Mouse (Mus musculus): ENCODE measurements around the gene Nkain2.
"Not testable (repeated sequence)": the region's sequence is repeated elsewhere in the genome, so short reads cannot be mapped to it uniquely, and the experiment has no call there.

Gene Nkain2

DNA sequence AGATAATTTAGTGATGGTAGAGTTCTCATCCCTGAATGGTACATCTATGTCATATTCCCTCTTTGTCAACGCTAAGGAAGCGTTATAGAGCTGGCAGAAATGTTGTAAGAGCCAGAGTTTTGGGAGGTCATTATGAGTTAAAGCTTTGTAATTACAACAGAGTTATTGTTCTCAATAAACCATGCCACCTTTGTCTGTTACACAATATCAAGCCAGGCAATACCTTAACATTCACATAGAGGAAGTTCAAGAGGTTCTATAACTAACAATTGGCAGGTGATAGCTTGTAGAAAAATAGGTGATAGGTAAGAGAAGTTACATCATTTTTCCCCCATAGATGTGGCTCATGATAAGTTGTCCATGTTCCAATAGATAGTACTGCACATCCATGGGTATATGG, 832.0 kb downstream of the Nkain2 start:
- DNase-seq (ENCODE audit: low spot score) = no peak

DNA sequence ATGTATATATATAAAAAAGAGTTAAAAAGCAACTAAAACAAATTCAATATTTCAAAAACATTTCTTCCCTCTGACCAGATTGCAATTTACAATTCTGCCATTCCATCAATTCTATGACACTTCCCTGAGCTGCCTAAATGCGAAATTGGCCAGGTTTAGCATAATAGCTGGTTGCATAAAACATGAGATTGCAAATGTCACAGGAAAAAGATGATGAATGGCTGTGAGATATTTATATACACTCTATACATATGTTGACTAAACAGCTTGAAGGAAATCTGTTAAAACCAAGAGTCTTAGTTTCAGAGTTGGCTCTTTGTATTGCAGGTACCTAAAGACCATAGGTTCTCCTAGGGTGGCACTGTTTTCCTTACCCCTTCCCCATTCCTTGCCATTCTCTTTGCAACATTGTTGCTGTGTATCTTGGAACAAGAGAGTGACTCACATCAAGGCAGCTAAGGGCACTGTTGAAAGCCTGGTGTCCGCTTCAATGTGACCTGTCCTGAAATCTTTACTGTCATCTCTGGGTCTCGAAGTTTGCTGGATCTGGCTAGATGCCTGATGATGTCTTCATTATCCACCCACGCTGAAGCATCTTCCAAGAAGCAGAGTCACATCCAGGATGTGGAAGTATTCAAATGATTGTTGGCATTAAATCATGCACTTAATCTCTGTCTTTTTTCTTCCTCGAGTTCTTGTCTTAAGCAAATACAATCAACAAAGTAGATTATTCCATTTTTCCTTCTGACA, 837.5 kb downstream of the Nkain2 start:
- no peak for DNase-seq (ENCODE audit: low spot score)

DNA sequence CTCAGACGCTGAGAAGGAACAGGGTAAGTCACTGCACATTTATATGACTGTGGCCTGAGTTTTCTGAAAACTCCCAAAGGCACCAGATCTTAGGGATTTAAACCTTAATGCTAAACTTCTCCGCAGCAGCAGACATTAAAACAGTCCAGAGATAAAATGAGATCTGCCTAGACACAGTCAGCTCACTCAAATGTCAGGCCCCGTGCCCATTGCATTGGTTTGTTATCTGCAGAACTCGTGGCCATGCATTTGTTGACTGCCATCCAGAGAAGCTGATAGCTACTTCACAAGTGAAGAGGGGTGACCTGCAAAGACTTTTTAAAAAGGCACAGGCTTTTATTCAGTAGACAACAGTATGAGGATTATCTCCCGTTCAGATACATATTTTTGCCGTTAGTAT, 838.2 kb downstream of the Nkain2 start:
- no peak for DNase-seq (ENCODE audit: low spot score)

- no peak for DNase-seq (ENCODE audit: low spot score)
Observed at GRCm38 (mm10) chr10:32029996-32030395, 860.3 kb downstream of the Nkain2 start.

DNA sequence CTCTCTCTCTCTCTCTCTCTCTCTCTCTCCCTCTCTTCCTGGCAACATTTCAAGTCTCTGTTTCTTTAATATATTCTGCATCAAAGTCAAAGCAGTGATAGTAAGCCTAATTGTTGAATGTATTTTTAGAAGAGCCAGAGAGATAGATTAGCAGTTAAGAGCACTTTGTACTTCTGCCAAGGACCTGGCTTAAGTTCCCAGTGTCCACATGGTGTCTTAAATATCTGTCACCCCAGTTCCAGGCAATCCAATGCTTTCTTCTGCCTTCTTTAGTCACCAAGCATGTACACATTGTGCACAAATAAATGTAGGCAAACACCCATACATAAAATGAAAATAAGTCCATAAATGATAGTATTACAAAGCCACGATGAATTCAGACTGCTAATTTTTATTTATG, 871.9 kb downstream of the Nkain2 start:
- no peak for DNase-seq (ENCODE audit: low spot score)

DNA sequence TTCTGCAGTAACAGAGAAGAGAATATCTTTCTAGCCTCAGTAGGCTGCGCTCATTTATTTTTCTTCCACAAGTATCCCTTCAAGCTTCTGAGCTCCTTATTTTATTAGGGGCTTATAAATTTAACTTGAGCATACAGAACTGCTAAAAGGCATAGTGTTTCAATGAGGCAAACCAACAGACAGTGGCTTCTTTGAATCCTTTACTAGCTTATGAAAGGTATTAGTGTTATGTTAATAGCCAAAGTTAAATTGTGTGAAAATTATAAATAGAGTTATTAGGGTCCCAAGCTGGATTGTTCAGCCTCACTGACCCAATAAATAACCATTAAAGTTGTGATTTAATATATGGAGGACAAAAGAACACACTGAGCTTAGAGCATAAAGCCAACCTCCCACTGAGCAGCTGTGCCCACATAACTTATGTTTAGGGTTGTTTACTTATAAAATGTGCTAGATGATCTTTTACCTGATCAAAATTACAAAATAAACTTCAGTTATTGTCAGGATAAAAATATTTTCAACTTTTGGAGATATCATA, 889.0 kb downstream of the Nkain2 start:
- no peak for DNase-seq (ENCODE audit: low spot score)

DNA sequence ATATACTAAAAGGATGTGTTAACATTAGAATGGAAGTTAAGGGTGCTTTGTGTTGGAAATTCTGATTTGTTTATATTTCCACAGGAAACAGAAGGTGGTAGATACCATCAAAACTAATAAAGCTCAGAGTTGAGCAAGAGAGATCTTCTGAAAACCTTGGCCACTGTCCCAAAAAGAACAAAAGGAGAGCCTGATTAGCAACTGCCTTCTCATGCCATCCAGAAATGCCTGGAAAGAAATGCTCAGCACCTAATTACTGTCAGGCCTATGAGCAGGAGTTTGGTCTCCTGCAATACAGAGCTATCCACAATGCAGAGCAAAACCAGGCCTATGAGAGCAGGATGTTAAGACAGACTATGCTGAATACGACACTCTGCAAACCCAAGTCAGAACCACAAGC, 897.1 kb downstream of the Nkain2 start:
- DNase-seq (ENCODE audit: low spot score) = no peak

DNA sequence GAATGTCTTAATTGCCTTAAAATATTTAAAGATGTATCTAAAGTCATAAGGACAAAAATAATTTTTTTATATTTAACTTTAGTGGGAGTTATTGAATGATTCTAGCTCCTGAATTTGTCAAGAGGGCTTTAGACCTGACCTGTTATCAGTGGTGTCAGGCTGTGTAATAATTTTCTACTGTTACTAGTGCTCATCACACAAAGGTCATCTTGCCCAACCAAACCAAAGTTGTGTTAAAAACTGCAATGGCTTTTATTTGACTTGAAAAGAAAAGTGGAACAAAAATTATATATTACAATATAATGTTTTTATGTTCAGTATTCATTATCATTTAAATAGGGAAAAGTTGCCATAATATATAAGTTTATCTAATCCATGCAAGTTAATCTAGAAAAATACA, 911.9 kb downstream of the Nkain2 start:
- DNase-seq (ENCODE audit: low spot score) = no peak

DNA sequence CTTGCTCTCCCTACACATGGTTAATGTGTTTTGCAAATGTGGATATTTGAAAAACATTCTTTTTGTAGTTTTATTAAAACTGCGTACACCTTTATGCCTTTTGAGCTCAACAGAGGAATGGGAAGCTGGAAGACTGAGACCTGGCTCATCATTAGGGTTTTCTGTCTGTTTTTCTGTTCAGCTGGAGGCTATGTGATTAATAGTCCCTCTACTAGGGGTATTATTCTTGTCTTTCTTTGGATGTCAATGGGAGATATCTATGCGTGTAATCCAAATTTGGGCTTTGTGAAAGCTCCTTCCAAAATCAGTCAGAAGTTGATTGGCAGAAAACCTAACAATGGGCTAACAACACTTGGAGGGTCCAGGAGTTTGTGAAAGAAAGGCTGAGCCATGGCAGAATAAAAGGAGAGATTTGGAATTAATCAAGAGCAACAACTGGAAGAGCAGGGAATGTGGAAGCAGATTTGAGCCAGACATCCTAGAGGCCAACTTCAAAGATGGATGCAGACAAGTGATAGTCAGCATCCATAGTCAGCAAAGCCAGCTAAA, 943.0 kb downstream of the Nkain2 start:
- peak; percentile 19 for DNase-seq (ENCODE audit: low spot score)

DNA sequence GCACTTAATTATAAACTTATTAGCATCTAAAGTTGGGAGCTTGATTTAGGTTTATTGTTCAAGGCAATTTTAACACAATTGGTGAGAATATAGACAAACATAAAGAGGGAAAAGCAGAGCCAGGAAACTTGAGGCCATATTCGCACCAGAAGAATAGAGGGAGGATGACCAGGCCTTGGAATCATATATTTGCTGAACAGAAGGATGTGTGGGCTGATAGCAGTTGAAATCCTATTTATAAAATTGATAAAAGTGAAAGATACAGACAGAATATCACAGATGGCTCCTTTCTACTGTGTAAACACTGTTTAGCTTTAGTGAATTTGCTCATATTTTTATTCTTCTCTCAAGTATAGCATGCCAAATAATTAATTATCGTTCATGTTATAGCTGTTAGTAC, 958.3 kb downstream of the Nkain2 start:
- DNase-seq (ENCODE audit: low spot score) = no peak

GRCm38 (mm10) chr10:31927657-31928056, 962.6 kb downstream of the Nkain2 start:
- no peak for DNase-seq (ENCODE audit: low spot score)

- DNase-seq (ENCODE audit: low spot score) = not testable (repeated sequence)
Observed at GRCm38 (mm10) chr10:31920901-31921300, 969.4 kb downstream of the Nkain2 start.

GRCm38 (mm10) chr10:31907488-31907887, 982.8 kb downstream of the Nkain2 start:
- peak; percentile 2 for DNase-seq (ENCODE audit: low spot score)

- no peak for DNase-seq (ENCODE audit: low spot score)
Observed at GRCm38 (mm10) chr10:31899501-31899900, 990.8 kb downstream of the Nkain2 start.

GRCm38 (mm10) chr10:31873323-31873895, 1016.9 kb downstream of the Nkain2 start:
- DNase-seq (ENCODE audit: low spot score) = no peak

DNA sequence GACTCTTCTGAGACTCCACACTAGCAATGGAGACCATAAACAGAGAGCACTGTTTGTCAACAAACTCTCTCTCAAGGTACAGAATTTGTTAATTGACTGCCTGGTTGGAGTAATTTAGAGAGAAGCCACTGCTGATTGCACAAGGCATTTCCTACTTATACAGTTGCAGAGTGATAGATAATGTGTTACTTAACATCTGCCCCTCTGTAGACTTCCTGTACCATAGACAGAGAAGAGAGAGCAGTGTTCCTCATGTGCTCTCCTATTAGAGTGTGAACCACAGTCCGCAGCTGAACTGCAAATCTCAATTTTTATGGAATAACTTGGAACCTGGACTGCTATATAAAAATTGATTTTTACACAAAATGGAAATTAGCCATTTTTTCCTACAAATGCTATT, 1022.0 kb downstream of the Nkain2 start:
- DNase-seq (ENCODE audit: low spot score) = no peak

DNA sequence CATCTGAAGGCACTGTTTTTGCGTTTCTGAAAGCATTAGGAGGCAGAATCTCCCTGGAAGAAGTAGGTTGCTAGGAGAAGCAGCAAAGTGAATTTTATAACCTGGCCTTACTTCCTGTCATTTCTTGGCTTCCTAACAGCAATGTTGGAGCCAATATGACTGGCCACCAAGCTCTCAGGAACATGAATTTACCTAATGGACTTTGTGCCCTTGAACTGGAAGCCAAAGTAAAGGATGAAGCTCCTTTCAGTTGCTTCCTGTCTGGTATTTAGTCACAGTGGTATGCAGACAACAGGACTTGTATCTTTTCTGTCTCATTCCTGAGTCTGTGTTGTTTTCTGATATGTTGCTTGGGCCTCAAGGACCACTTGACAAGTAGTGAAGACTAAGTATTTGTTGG, 1063.2 kb downstream of the Nkain2 start:
- no peak for DNase-seq (ENCODE audit: low spot score)

DNA sequence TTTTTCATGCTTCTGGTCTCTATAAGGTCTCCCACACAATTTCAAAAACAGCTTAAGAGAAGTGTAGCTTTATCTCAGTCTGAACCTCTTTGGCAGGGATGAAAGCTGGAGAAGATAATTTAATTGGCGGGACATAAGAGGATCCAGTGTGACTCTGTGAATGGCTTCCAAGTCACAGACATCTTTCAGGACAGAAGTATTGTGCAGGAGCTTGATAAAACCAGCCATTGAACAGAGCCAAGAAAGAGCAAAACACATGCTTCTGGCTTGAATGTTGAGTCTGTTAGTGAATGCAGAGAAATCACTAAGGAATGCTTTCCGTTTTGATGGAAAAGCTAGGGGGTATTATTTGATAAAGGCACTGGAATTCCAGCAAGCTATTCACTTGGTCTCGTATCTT, 1077.7 kb downstream of the Nkain2 start:
- DNase-seq (ENCODE audit: low spot score) = no peak

DNA sequence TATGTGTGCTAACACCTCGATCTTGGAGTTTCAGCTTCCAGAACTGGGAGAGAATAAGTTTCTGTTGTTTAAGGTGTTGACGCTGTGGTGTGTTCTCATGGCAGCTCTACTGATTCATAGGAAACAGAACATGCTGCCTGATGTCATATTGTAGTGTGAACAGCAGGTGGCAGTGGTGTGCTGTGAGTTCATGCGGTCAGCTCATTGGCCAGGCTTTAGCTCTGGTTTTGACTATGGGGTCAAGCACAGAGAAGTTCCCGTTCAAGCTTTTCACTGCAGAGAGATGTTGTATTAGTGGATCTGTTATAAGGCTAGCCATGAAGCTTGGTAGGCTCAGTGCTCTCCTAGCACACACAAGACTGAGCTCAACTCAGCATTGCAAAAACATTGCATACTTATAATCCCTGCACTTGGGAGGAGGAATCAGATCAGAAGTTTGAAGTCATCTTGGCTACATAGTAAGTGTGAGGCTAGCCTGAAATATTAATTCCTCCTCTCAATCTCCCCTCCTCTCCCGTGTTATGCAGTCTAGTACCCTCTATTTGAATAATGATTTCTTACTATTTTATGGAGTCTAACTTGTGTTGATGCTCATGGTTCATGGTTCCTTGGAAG, 1147.7 kb downstream of the Nkain2 start:
- peak; percentile 89 for DNase-seq (ENCODE audit: low spot score)

- DNase-seq (ENCODE audit: low spot score) = no peak
Observed at GRCm38 (mm10) chr10:31728036-31728435, 1162.2 kb downstream of the Nkain2 start.

GRCm38 (mm10) chr10:31647270-31647669, 1243.0 kb downstream of the Nkain2 start:
- DNase-seq (ENCODE audit: low spot score) = no peak

GRCm38 (mm10) chr10:31646083-31646482, 1244.2 kb downstream of the Nkain2 start:
- DNase-seq (ENCODE audit: low spot score) = no peak
